Comparison of ENCODE assay signal across 15 mouse cellular contexts in the genomic region with DNA sequence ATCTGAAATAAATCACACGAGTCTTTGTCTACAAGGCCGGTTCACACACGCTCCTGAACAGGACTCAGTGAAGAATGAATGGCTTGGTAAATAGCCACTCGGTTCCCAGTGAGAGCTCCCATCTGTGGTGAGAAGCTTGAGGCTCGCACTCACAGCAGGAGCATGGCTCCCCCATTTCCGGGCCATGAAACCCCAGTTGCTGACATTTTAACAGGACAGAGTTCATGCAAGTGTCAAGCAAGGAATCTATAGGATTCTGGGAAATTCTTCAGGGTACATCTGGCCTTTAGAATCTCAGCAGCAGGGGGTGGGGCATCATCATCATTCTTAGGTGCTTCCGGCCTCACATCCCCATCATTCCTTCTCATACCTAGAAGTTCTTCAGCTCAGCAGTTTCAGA.
"Had no signal": no experiment of that assay in that cellular context is flagged by ENCODE, and none has a peak within 500 bp of the region (broad histone marks: within the 10 kb centered on the region; RNA-seq: fewer than 3 reads in every experiment).

No protein-coding gene starts in this region.

- H3K4me3 ChIP-seq: limb, embryonic 13.5 days; midbrain, embryonic 10.5 days; myocyte; neural tube, embryonic 13.5 days; stomach, embryonic 15.5 days had no signal

- H3K9me3 ChIP-seq: limb, embryonic 13.5 days; midbrain, embryonic 10.5 days; neural tube, embryonic 13.5 days; stomach, embryonic 15.5 days had no signal

- ATAC-seq: lung, postnatal 0 days had no signal

- H3K36me3 ChIP-seq: limb, embryonic 13.5 days; midbrain, embryonic 10.5 days; neural tube, embryonic 13.5 days; stomach, embryonic 15.5 days had no signal

- H3K27ac ChIP-seq: limb, embryonic 13.5 days; liver, embryonic 14.5 days; midbrain, embryonic 10.5 days; neural tube, embryonic 13.5 days; stomach, embryonic 15.5 days had no signal

- DNase-seq: kidney, adult 11 months; left cerebral cortex, postnatal 4 days; lung, adult 2 months; lung, postnatal 36 days; midbrain, embryonic 14.5 days; right cerebral cortex, postnatal 14 days; thymus, adult 2 months; thymus, postnatal 25 days had no signal

- H3K27me3 ChIP-seq: limb, embryonic 13.5 days; neural tube, embryonic 13.5 days; stomach, embryonic 15.5 days had no signal

- H3K4me2 ChIP-seq: limb, embryonic 13.5 days; neural tube, embryonic 13.5 days; stomach, embryonic 15.5 days had no signal

- H3K9ac ChIP-seq: limb, embryonic 13.5 days; liver, embryonic 14.5 days; neural tube, embryonic 13.5 days; stomach, embryonic 15.5 days had no signal
